Mouse (Mus musculus): ENCODE data around the gene Dscaml1. TPM values are rescaled to one million over a fixed set of nuclear protein-coding genes. Genes with fewer than 3 reads are reported as not detected.

Gene Dscaml1
- total and polyA plus RNA-seq, 3 experiments, result not detected

- H3K79me2 ChIP-seq (ENCODE audit: control insufficient read depth, insufficient read depth, low read length, poor library complexity), result no peaks in the 10 kb centered on the region
- no peak overlapping the region for H3K9ac ChIP-seq (ENCODE audit: control insufficient read depth, low read depth, low read length, poor library complexity, severe bottlenecking)
- no peak overlapping the region for H3K27ac ChIP-seq (ENCODE audit: control insufficient read depth, low read depth, low read length)
- H3K4me1 ChIP-seq (ENCODE audit: control insufficient read depth in 1 of 2, insufficient read depth in 2 of 2, low read length in 2 of 2), result no peaks in the 10 kb centered on the region
- no peak overlapping the region for H3K4me3 ChIP-seq (ENCODE audit: control insufficient read depth in 1 of 2, insufficient read depth in 1 of 2, low read depth in 2 of 2, low read length in 2 of 2)
- DNase-seq (ENCODE audit: low read depth, low spot score), result no peak
- H3K9me3 ChIP-seq (replicated peaks; ENCODE audit: insufficient read depth, low read length), result no peaks in the 10 kb centered on the region
- H3K36me3 ChIP-seq (ENCODE audit: control insufficient read depth in 1 of 2, insufficient read depth in 2 of 2, low read length in 2 of 2), result no peaks in the 10 kb centered on the region
- no peaks in the 10 kb centered on the region; a peak in 1 of 4 replicates for H3K27me3 ChIP-seq (ENCODE audit: control insufficient read depth in 1 of 2, insufficient read depth in 2 of 2, low read length in 2 of 2)
- TF ChIP-seq CHD1 (IDR thresholded peaks at IDR 0.05; ENCODE audit: low read depth, low read length) (no peak), MYB (IDR thresholded peaks at IDR 0.05; ENCODE audit: low read depth, low read length) (no peak), TAL1 (IDR thresholded peaks at IDR 0.05; ENCODE audit: low read length) (no peak), UBTF (IDR thresholded peaks at IDR 0.05; ENCODE audit: borderline replicate concordance, insufficient read depth, low read depth, low read length) (no peak), NELFE (IDR thresholded peaks at IDR 0.05; ENCODE audit: low read depth, low read length) (no peak), ZKSCAN1 (IDR thresholded peaks at IDR 0.05; ENCODE audit: low read depth, low read length) (no peak), MYC (IDR thresholded peaks at IDR 0.05; ENCODE audit: low read depth, low read length) (no peak), MAZ (IDR thresholded peaks at IDR 0.05; ENCODE audit: low read depth, low read length) (no peak), POLR2A (IDR thresholded peaks at IDR 0.05; ENCODE audit: control insufficient read depth in 1 of 2, insufficient read depth in 1 of 2, low read depth in 1 of 2, low read length in 2 of 2, poor library complexity in 1 of 2) (no peak)
Measured at GRCm38 (mm10) chr9:45429392-45429791, 3.0 kb downstream of the Dscaml1 start.

GRCm38 (mm10) chr9:45429951-45430697, 3.7 kb downstream of the Dscaml1 start:
- Histone ChIP-seq H3K27me3 (ENCODE audit: control insufficient read depth in 1 of 2, insufficient read depth in 2 of 2, low read length in 2 of 2) (no peaks in the 10 kb centered on the region; a peak in 1 of 4 replicates), H3K79me2 (ENCODE audit: control insufficient read depth, insufficient read depth, low read length, poor library complexity) (no peaks in the 10 kb centered on the region), H3K4me3 (ENCODE audit: control insufficient read depth in 1 of 2, insufficient read depth in 1 of 2, low read depth in 2 of 2, low read length in 2 of 2) (no peak overlapping the region), H3K27ac (ENCODE audit: control insufficient read depth, low read depth, low read length) (no peak overlapping the region), H3K36me3 (ENCODE audit: control insufficient read depth in 1 of 2, insufficient read depth in 2 of 2, low read length in 2 of 2) (no peaks in the 10 kb centered on the region), H3K4me1 (ENCODE audit: control insufficient read depth in 1 of 2, insufficient read depth in 2 of 2, low read length in 2 of 2) (no peaks in the 10 kb centered on the region), H3K9me3 (replicated peaks; ENCODE audit: insufficient read depth, low read length) (no peaks in the 10 kb centered on the region), H3K9ac (ENCODE audit: control insufficient read depth, low read depth, low read length, poor library complexity, severe bottlenecking) (no peak overlapping the region)
- DNase-seq (ENCODE audit: low read depth, low spot score), result no peak
- TF ChIP-seq TCF12 (IDR thresholded peaks at IDR 0.05; ENCODE audit: low read depth, low read length) (no peak), HCFC1 (IDR thresholded peaks at IDR 0.05; ENCODE audit: low read depth, low read length) (no peak), GABPA (IDR thresholded peaks at IDR 0.05; ENCODE audit: low read depth, low read length) (no peak), TAL1 (IDR thresholded peaks at IDR 0.05; ENCODE audit: low read length) (no peak), ZMIZ1 (IDR thresholded peaks at IDR 0.05; ENCODE audit: low read depth, low read length) (no peak), POLR2AphosphoS2 (IDR thresholded peaks at IDR 0.05; ENCODE audit: low read length) (no peak), SIN3A (IDR thresholded peaks at IDR 0.05; ENCODE audit: low read length) (no peak), JUND (IDR thresholded peaks at IDR 0.05; ENCODE audit: low read depth, low read length) (no peak), CHD2 (IDR thresholded peaks at IDR 0.05; ENCODE audit: low read length) (no peak), USF1 (IDR thresholded peaks at IDR 0.05; ENCODE audit: low read depth, low read length) (no peak), MXI1 (IDR thresholded peaks at IDR 0.05; ENCODE audit: low read depth, low read length) (no peak), UBTF (IDR thresholded peaks at IDR 0.05; ENCODE audit: borderline replicate concordance, insufficient read depth, low read depth, low read length) (no peak), MAZ (IDR thresholded peaks at IDR 0.05; ENCODE audit: low read depth, low read length) (no peak), POLR2A (IDR thresholded peaks at IDR 0.05; ENCODE audit: control insufficient read depth in 1 of 2, insufficient read depth in 1 of 2, low read depth in 1 of 2, low read length in 2 of 2, poor library complexity in 1 of 2) (no peak), RAD21 (IDR thresholded peaks at IDR 0.05; ENCODE audit: low read depth, low read length) (no peak), NRF1 (IDR thresholded peaks at IDR 0.05; ENCODE audit: insufficient read depth, low read depth, low read length, poor library complexity, severe bottlenecking) (no peak), E2F4 (IDR thresholded peaks at IDR 0.05; ENCODE audit: borderline replicate concordance, low read depth, low read length) (no peak), TBP (IDR thresholded peaks at IDR 0.05; ENCODE audit: low read depth, low read length) (no peak), MYC (IDR thresholded peaks at IDR 0.05; ENCODE audit: low read depth, low read length) (no peak), NELFE (IDR thresholded peaks at IDR 0.05; ENCODE audit: low read depth, low read length) (no peak)
